Mouse (Mus musculus): ENCODE results near the gene Myh2. TPM values are rescaled to one million over a fixed set of nuclear protein-coding genes. Genes with fewer than 3 reads are reported as not detected.

Myh2 gene
- polyA plus RNA-seq, 1 experiment from 2014 or later: 0.33 TPM

DNA sequence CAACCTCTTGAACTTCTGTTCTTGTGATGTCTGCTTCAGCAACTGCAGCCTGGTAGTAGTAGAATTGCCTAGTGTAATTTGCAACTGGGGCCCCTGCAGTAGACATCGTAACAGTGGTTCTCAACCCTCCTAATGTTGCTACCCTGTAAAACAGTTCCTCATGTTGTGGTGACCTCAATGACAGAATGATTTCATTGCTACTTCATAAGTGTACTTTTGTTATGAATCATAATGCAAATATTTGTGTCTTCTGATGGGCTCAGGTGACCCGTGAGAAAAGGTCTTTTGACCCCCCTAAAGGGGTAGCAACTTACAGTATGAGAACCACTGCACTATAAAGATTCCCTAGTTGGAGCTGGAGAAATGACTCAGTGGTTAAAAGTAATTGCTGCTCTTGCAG is 1.6 kb downstream of the Myh2 start:
- no peak overlapping the region for H3K27ac ChIP-seq (ENCODE audit: low read depth, low read length)
- H3K36me3 ChIP-seq (ENCODE audit: control insufficient read depth, insufficient read depth, low read length): no peaks in the 10 kb centered on the region
- no peak overlapping the region for H3K4me3 ChIP-seq (ENCODE audit: low read depth, low read length)
- no peak for ATAC-seq (ENCODE audit: low read depth)
- WGBS: 97% methylated on average over 2 of the region's 2 CpGs
- H3K9me3 ChIP-seq (ENCODE audit: control insufficient read depth, low read length): no peaks in the 10 kb centered on the region
- H3K4me2 ChIP-seq (ENCODE audit: low read depth, low read length): no peak overlapping the region
- no peaks in the 10 kb centered on the region for H3K27me3 ChIP-seq (ENCODE audit: control insufficient read depth, insufficient read depth, low read length)
- H3K9ac ChIP-seq (replicated peaks; ENCODE audit: low read depth, low read length): no peak overlapping the region
- no peaks in the 10 kb centered on the region for H3K4me1 ChIP-seq (ENCODE audit: control insufficient read depth, insufficient read depth, low read length)

DNA sequence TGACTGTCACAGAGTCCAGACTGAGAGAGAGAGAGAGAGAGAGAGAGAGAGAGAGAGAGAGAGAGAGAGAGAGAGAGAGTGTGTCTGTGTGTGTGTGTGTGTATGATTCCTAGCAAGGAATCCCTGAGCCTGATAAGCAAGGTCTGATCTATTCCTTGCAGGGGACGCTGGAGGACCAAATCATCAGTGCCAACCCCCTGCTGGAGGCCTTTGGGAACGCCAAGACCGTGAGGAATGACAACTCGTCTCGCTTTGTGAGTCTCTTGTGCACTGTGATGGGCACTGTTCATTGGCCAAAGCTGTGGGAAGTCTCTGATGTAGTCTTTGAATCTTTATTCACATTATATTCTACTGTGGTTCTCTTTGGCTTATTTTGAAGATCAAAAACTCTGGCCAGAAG is 5.5 kb downstream of the Myh2 start:
- 64% methylated on average over 5 of the region's 5 CpGs for WGBS
- no peaks in the 10 kb centered on the region for H3K27me3 ChIP-seq (ENCODE audit: control insufficient read depth, insufficient read depth, low read length)
- ATAC-seq (ENCODE audit: low read depth): no peak

DNA sequence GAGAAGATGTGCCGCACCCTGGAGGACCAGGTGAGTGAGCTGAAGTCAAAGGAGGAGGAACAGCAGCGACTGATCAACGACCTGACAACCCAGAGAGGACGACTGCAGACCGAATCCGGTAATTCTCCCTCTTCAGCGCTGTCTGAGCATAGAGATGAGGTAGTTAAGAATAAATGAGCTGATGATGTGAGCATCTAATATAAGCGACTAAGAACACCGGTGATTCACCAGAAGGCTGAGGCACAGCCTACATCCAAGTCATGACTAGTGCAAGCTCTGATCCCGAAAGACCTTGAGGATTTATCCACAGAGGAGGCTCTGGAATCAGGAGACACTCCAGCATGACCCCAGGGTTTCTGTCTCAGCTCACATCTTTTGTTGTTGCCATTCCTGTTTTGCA is 19.5 kb downstream of the Myh2 start:
- H3K36me3 ChIP-seq (ENCODE audit: control insufficient read depth, insufficient read depth, low read length): no peaks in the 10 kb centered on the region
- no peaks in the 10 kb centered on the region for H3K27me3 ChIP-seq (ENCODE audit: control insufficient read depth, insufficient read depth, low read length)
- 82% methylated on average over 10 of the region's 10 CpGs for WGBS
- no peak overlapping the region for H3K27ac ChIP-seq (ENCODE audit: low read depth, low read length)
- H3K9me3 ChIP-seq (ENCODE audit: control insufficient read depth, low read length): no peaks in the 10 kb centered on the region
- H3K9ac ChIP-seq (replicated peaks; ENCODE audit: low read depth, low read length): no peak overlapping the region
- no peak for ATAC-seq (ENCODE audit: low read depth)
- H3K4me2 ChIP-seq (ENCODE audit: low read depth, low read length): no peak overlapping the region
- no peak overlapping the region for H3K4me3 ChIP-seq (ENCODE audit: low read depth, low read length)
- H3K4me1 ChIP-seq (ENCODE audit: control insufficient read depth, insufficient read depth, low read length): no peaks in the 10 kb centered on the region

More for the DNA sequence above, 5.5 kb downstream of the Myh2 start:
- no peak overlapping the region for H3K9ac ChIP-seq (replicated peaks; ENCODE audit: low read depth, low read length)
- no peaks in the 10 kb centered on the region for H3K9me3 ChIP-seq (ENCODE audit: control insufficient read depth, low read length)
- no peak overlapping the region for H3K4me2 ChIP-seq (ENCODE audit: low read depth, low read length)
- no peaks in the 10 kb centered on the region for H3K36me3 ChIP-seq (ENCODE audit: control insufficient read depth, insufficient read depth, low read length)
- no peak overlapping the region for H3K27ac ChIP-seq (ENCODE audit: low read depth, low read length)
- no peaks in the 10 kb centered on the region for H3K4me1 ChIP-seq (ENCODE audit: control insufficient read depth, insufficient read depth, low read length)
- H3K4me3 ChIP-seq (ENCODE audit: low read depth, low read length): no peak overlapping the region

DNA sequence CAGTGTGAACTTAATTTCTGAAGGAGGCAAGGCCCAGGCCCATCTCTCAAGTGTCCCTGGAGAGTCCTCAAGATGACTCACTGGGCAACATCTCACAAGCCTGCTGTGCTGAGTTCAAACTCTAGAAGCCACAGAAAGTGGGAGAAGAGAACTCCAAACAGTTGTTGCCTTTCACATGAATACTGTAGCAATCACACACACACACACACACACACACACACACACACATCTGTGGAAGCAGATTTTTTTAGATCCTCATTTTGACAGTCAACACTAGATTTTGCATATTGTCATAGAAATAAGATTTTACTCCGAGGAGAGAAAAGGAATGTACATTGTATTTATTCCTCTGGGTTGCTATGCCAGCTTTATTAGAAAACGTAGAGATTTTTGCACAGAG is 20.0 kb downstream of the Myh2 start:
- Histone ChIP-seq H3K4me1 (ENCODE audit: control insufficient read depth, insufficient read depth, low read length) (no peaks in the 10 kb centered on the region), H3K27me3 (ENCODE audit: control insufficient read depth, insufficient read depth, low read length) (no peaks in the 10 kb centered on the region), H3K9me3 (ENCODE audit: control insufficient read depth, low read length) (no peaks in the 10 kb centered on the region), H3K9ac (replicated peaks; ENCODE audit: low read depth, low read length) (no peak overlapping the region), H3K4me3 (ENCODE audit: low read depth, low read length) (no peak overlapping the region), H3K27ac (ENCODE audit: low read depth, low read length) (no peak overlapping the region), H3K36me3 (ENCODE audit: control insufficient read depth, insufficient read depth, low read length) (no peaks in the 10 kb centered on the region), H3K4me2 (ENCODE audit: low read depth, low read length) (no peak overlapping the region)
- WGBS: 92% methylated on average over 2 of the region's 2 CpGs
- ATAC-seq (ENCODE audit: low read depth): no peak

DNA sequence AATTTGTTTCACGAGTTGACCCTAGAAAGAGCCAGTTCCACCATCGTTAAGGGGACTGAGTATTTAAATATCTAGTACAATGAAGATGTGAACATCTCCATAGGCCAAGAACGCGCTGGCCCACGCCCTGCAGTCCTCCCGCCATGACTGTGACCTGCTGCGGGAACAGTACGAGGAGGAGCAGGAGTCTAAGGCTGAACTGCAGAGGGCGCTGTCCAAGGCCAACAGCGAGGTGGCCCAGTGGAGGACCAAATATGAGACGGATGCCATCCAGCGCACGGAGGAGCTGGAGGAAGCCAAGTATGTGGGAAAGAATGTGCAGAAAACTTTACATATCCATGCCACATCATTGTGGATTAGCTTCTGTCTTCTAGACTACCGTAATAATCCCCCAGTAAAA is 20.7 kb downstream of the Myh2 start:
- no peaks in the 10 kb centered on the region for H3K9me3 ChIP-seq (ENCODE audit: control insufficient read depth, low read length)
- no peak overlapping the region for H3K4me3 ChIP-seq (ENCODE audit: low read depth, low read length)
- 92% methylated on average over 14 of the region's 14 CpGs for WGBS
- no peak overlapping the region for H3K9ac ChIP-seq (replicated peaks; ENCODE audit: low read depth, low read length)
- no peaks in the 10 kb centered on the region for H3K4me1 ChIP-seq (ENCODE audit: control insufficient read depth, insufficient read depth, low read length)
- H3K4me2 ChIP-seq (ENCODE audit: low read depth, low read length): no peak overlapping the region
- no peak for ATAC-seq (ENCODE audit: low read depth)
- H3K27ac ChIP-seq (ENCODE audit: low read depth, low read length): no peak overlapping the region
- no peaks in the 10 kb centered on the region for H3K27me3 ChIP-seq (ENCODE audit: control insufficient read depth, insufficient read depth, low read length)
- H3K36me3 ChIP-seq (ENCODE audit: control insufficient read depth, insufficient read depth, low read length): no peaks in the 10 kb centered on the region

DNA sequence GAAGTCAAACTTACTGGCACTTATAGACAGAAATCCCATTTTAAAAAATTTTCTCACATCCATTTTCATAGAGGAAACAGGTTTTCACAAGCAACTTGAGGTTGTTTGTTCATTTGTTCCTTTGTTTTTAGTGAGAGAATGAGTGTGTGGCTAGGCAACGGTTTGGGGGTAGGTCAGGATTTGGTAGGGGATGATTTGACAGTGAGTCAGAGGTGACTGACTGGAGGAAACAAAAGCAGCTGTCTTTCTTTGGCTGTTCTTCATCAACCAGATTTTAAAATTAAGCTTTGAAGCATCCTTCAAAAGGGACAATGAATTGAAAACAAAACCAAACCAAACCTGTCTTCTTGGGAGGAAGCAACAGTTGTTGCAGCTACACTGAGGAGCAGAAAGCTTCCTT is 28.5 kb downstream of the Myh2 start:
- Histone ChIP-seq H3K36me3 (ENCODE audit: control insufficient read depth, insufficient read depth, low read length) (no peaks in the 10 kb centered on the region), H3K9ac (replicated peaks; ENCODE audit: low read depth, low read length) (no peak overlapping the region), H3K27me3 (ENCODE audit: control insufficient read depth, insufficient read depth, low read length) (no peaks in the 10 kb centered on the region), H3K4me2 (ENCODE audit: low read depth, low read length) (no peak overlapping the region), H3K9me3 (ENCODE audit: control insufficient read depth, low read length) (no peaks in the 10 kb centered on the region), H3K4me3 (ENCODE audit: low read depth, low read length) (no peak overlapping the region), H3K4me1 (ENCODE audit: control insufficient read depth, insufficient read depth, low read length) (no peaks in the 10 kb centered on the region), H3K27ac (ENCODE audit: low read depth, low read length) (no peak overlapping the region)
- WGBS: 68% methylated on average over 1 of the region's 1 CpGs
- no peak for ATAC-seq (ENCODE audit: low read depth)

DNA sequence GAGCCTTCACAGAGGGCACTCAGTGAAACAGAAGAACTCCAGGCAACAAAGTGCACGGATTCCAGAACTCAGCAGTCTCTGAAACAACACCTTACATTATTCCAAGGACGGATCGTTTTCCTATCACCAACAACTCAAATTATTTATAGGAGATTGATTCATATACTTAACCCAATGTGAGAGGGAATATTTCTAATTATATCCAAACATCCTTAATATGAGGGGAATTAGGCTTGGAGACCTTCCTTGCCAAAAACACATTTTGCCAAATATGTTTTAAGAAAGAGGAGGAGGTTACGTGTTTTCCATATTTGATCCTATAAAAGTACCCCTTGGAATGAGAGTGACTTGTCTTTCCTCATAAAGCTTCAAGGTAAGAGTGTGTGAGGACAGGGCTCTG is 28.9 kb downstream of the Myh2 start, which contains the start of gene Myh1:
Myh1 (plus strand) TSS at position 301 of the 400 bp plus-strand sequence.
- Histone ChIP-seq H3K4me1 (ENCODE audit: control insufficient read depth, insufficient read depth, low read length) (no peaks in the 10 kb centered on the region), H3K9me3 (ENCODE audit: control insufficient read depth, low read length) (no peaks in the 10 kb centered on the region), H3K9ac (replicated peaks; ENCODE audit: low read depth, low read length) (no peak within 1 kb of the TSS), H3K27me3 (ENCODE audit: control insufficient read depth, insufficient read depth, low read length) (no peaks in the 10 kb centered on the region), H3K36me3 (ENCODE audit: control insufficient read depth, insufficient read depth, low read length) (no peaks in the 10 kb centered on the region), H3K4me2 (ENCODE audit: low read depth, low read length) (no peak within 1 kb of the TSS), H3K4me3 (ENCODE audit: low read depth, low read length) (no peak within 1 kb of the TSS), H3K27ac (ENCODE audit: low read depth, low read length) (no peak within 1 kb of the TSS)
- ATAC-seq (ENCODE audit: low read depth): no peak
- 87% methylated on average over 4 of the region's 4 CpGs for WGBS

DNA sequence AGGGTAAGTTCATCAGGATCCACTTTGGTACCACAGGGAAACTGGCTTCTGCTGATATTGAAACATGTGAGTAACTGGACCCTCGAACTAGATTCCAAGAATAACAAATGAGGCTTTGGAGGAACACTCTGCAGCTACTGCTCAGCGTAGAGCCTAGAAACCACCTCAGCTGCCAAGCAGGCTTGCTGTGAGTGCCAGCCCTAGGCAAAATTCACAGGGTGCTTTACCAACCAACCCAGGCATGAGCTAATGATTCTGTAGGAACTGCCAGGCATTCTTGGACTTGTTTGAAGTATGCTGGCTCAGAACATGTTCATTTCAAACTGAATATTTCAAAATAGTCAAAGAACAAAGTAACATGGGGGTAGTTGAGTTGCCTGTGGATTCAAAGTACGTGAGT is 33.9 kb downstream of the Myh2 start:
- H3K9ac ChIP-seq (replicated peaks; ENCODE audit: low read depth, low read length): no peak overlapping the region
- WGBS: 82% methylated on average over 3 of the region's 3 CpGs
- no peak overlapping the region for H3K4me2 ChIP-seq (ENCODE audit: low read depth, low read length)
- H3K4me1 ChIP-seq (ENCODE audit: control insufficient read depth, insufficient read depth, low read length): no peaks in the 10 kb centered on the region
- H3K9me3 ChIP-seq (ENCODE audit: control insufficient read depth, low read length): no peaks in the 10 kb centered on the region
- H3K4me3 ChIP-seq (ENCODE audit: low read depth, low read length): no peak overlapping the region
- no peaks in the 10 kb centered on the region for H3K27me3 ChIP-seq (ENCODE audit: control insufficient read depth, insufficient read depth, low read length)
- H3K27ac ChIP-seq (ENCODE audit: low read depth, low read length): no peak overlapping the region
- no peaks in the 10 kb centered on the region for H3K36me3 ChIP-seq (ENCODE audit: control insufficient read depth, insufficient read depth, low read length)
- no peak for ATAC-seq (ENCODE audit: low read depth)

DNA sequence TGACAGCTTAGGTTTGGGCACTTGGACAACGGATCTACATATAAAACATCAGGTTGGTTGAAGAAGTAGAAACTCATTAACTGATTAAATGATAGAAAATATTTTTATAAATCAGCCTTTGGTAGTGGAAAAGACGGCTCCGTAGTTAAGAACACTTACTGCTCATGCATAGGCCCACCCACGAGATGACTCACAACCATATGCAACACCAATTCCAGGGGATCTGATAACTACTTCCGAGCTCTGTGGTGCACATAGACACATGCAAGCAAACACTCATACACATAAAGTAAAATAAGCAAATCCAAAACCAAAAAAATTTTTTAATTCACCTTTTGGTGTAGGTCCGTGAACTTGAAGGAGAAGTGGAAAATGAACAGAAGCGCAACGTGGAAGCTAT is 51.0 kb downstream of the Myh2 start:
- Histone ChIP-seq H3K9me3 (ENCODE audit: control insufficient read depth, low read length) (no peaks in the 10 kb centered on the region), H3K36me3 (ENCODE audit: control insufficient read depth, insufficient read depth, low read length) (no peaks in the 10 kb centered on the region), H3K4me2 (ENCODE audit: low read depth, low read length) (no peak overlapping the region), H3K27me3 (ENCODE audit: control insufficient read depth, insufficient read depth, low read length) (no peaks in the 10 kb centered on the region), H3K4me1 (ENCODE audit: control insufficient read depth, insufficient read depth, low read length) (no peaks in the 10 kb centered on the region), H3K9ac (replicated peaks; ENCODE audit: low read depth, low read length) (no peak overlapping the region), H3K4me3 (ENCODE audit: low read depth, low read length) (no peak overlapping the region), H3K27ac (ENCODE audit: low read depth, low read length) (no peak overlapping the region)
- WGBS: 95% methylated on average over 8 of the region's 8 CpGs
- no peak for ATAC-seq (ENCODE audit: low read depth)

DNA sequence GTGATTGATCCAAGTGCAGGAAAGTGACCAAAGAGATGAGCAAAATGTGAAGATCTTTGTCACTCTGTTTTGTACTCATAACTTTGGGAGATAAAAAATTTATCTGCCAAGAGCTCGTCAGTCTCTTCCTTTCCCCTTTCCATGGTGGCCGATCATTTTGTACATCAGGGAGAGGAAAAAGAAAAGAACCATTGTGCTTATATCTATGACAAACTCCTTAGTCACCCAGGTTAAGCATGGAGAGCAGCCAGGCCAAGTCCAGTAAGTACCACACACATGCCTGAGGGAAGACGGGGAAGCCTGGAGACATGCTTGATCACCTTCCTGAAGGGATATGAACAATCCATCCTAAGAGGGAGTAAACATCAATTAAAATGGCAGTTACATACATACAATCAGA is 53.6 kb downstream of the Myh2 start:
- H3K27ac ChIP-seq (ENCODE audit: low read depth, low read length): no peak overlapping the region
- WGBS: 86% methylated on average over 3 of the region's 3 CpGs
- H3K27me3 ChIP-seq (ENCODE audit: control insufficient read depth, insufficient read depth, low read length): no peaks in the 10 kb centered on the region
- no peaks in the 10 kb centered on the region for H3K36me3 ChIP-seq (ENCODE audit: control insufficient read depth, insufficient read depth, low read length)
- H3K9ac ChIP-seq (replicated peaks; ENCODE audit: low read depth, low read length): no peak overlapping the region
- no peak overlapping the region for H3K4me3 ChIP-seq (ENCODE audit: low read depth, low read length)
- no peak for ATAC-seq (ENCODE audit: low read depth)
- no peaks in the 10 kb centered on the region for H3K4me1 ChIP-seq (ENCODE audit: control insufficient read depth, insufficient read depth, low read length)
- no peaks in the 10 kb centered on the region for H3K9me3 ChIP-seq (ENCODE audit: control insufficient read depth, low read length)
- H3K4me2 ChIP-seq (ENCODE audit: low read depth, low read length): no peak overlapping the region
